12 mouse cellular contexts compared by ENCODE assay signal in the genomic region with DNA sequence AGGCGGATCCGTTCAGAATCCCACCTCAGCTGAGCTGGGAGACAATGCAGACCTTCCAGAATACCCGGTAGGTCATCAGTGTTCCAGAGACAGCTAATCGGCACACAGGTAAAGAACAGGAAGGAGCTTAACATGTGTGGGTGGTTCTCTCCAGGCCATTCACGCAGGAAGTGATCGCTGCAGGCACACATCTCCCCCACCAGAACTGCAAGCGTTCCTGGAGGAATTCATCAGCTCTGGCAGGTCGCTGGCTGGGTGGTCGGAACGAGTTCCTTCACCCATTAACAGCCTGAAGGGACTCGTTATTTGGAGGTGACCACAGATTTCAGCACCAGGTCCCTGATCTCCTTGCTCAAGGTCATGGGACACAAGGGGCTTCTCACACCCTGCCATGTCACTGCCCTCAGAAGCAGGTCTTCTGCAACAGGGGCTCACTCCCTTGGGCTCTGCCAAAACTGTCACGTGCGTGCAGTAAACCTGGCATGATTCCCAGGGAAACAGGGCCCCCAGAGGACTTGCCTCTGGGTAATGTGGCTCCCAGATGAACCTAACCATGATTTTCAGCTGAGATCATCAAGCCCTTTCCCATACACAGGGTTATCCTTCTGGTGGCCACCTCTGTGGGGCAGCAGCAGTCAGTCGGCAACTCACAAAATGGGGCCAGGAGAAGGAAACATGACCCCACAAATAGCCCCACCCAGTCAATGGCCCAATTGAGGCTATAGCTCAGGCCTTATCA. TPM values are rescaled to one million over a fixed set of nuclear protein-coding genes. Genes with fewer than 3 reads are reported as not detected.
DNase-seq lines count a peak whose midpoint lies in the region; ATAC-seq and TF ChIP-seq lines count a peak whose summit lies in the region.
"Had no signal": no experiment of that assay in that cellular context is flagged by ENCODE, and none has a peak within 500 bp of the region (broad histone marks: within the 10 kb centered on the region; RNA-seq: fewer than 3 reads in every experiment).

No protein-coding gene starts in this region.

- H3K27me3 ChIP-seq in lung, embryonic 14.5 days (ENCODE audit: insufficient read depth, low read length): no peaks in the 10 kb centered on the region
- H3K27me3 ChIP-seq in kidney, embryonic 16.5 days (ENCODE audit: insufficient read depth, low read length): no peaks in the 10 kb centered on the region

- no peak overlapping the region; the same call in 1 of the 2 replicates for H3K27ac ChIP-seq in lung, embryonic 14.5 days (ENCODE audit: low read depth)
- 0 out of 2 replicates have a peak overlapping the region, but pooled peaks have one; percentile 39 for H3K27ac ChIP-seq in kidney, embryonic 16.5 days (ENCODE audit: low read length)
- H3K27ac ChIP-seq: limb, embryonic 15.5 days; midbrain, embryonic 13.5 days had no signal

- H3K4me3 ChIP-seq in lung, embryonic 14.5 days (ENCODE audit: low read depth, low read length): no peak overlapping the region
- H3K4me3 ChIP-seq in kidney, embryonic 16.5 days (ENCODE audit: low read length): no peak overlapping the region
- H3K4me3 ChIP-seq: limb, embryonic 15.5 days; midbrain, embryonic 13.5 days had no signal

- WGBS in lung, embryonic 14.5 days: 27% methylated on average over 14 of the region's 14 CpGs
- WGBS in kidney, embryonic 16.5 days: 32% methylated on average over 14 of the region's 14 CpGs

- peak; percentile 38 for DNase-seq in adrenal gland, postnatal 14 days
- no peak for DNase-seq in adrenal gland, postnatal 4 days (ENCODE audit: low spot score in 2 of 2)
- peak; percentile 87 for DNase-seq in lung, embryonic 14.5 days
- DNase-seq in lung, postnatal 14 days: no peak
- peak; percentile 46 for DNase-seq in ZHBTc4 (ENCODE audit: low read depth, low spot score)
- no peak for DNase-seq in cerebellum, adult 9-10 months
- DNase-seq: embryo, embryonic 11 days; layer of hippocampus, adult 9-11 months had no signal

- peak; percentile 78 for ATAC-seq in lung, embryonic 14.5 days (ENCODE audit: insufficient read depth)
- no peak for ATAC-seq in kidney, embryonic 16.5 days (ENCODE audit: low FRiP score, low TSS enrichment)
- no peak for ATAC-seq in megakaryocyte progenitor cell, adult 5-6 weeks (replicated peaks; ENCODE audit: poor library complexity)
- ATAC-seq: midbrain, embryonic 13.5 days had no signal

- H3K4me2 ChIP-seq in lung, embryonic 14.5 days: no peak overlapping the region
- H3K4me2 ChIP-seq in kidney, embryonic 16.5 days (replicated peaks; ENCODE audit: low read depth, low read length): no peak overlapping the region
- H3K4me2 ChIP-seq: limb, embryonic 15.5 days; midbrain, embryonic 13.5 days had no signal

- H3K9me3 ChIP-seq in lung, embryonic 14.5 days (ENCODE audit: low read depth, low read length): no peaks in the 10 kb centered on the region
- no peaks in the 10 kb centered on the region for H3K9me3 ChIP-seq in kidney, embryonic 16.5 days (ENCODE audit: low read length)
- H3K9me3 ChIP-seq: limb, embryonic 15.5 days; midbrain, embryonic 13.5 days had no signal

- H3K36me3 ChIP-seq in lung, embryonic 14.5 days (ENCODE audit: insufficient read depth): no peaks in the 10 kb centered on the region
- no peaks in the 10 kb centered on the region for H3K36me3 ChIP-seq in kidney, embryonic 16.5 days (ENCODE audit: insufficient read depth, low read length)
- H3K36me3 ChIP-seq: limb, embryonic 15.5 days; midbrain, embryonic 13.5 days had no signal

- H3K4me1 ChIP-seq in lung, embryonic 14.5 days (ENCODE audit: insufficient read depth): peaks cover 11% of the 10 kb centered on the region; the same call in 1 of the 2 replicates
- H3K4me1 ChIP-seq in kidney, embryonic 16.5 days (ENCODE audit: insufficient read depth, low read length): peaks cover 5% of the 10 kb centered on the region; the same call in 1 of the 2 replicates

- no peak overlapping the region for H3K9ac ChIP-seq in lung, embryonic 14.5 days
- no peak overlapping the region for H3K9ac ChIP-seq in kidney, embryonic 16.5 days (replicated peaks; ENCODE audit: low read length)
- H3K9ac ChIP-seq: limb, embryonic 15.5 days; midbrain, embryonic 13.5 days had no signal

- no peak for TF ChIP-seq CTCF in lung, embryonic 14.5 days (IDR thresholded peaks at IDR 0.05; ENCODE audit: low read depth)

RNA-seq across cellular contexts. Expression of a gene that starts 46.8 kb away (rescaled TPM):
- 0.63 and 1.5 TPM in 2 replicates for total RNA-seq in adrenal gland, postnatal 14 days (2021)
- under 1 TPM; 0.17 to 0.25 TPM for total RNA-seq in adrenal gland, postnatal 4 days (2021)
- polyA plus RNA-seq in lung, embryonic 14.5 days (2014; fragmentation: Nextera tagmentation; extraction: Ambion mirVana): 0.15 TPM in 1 of 2 replicates, not detected in the other
- polyA plus RNA-seq in kidney, embryonic 16.5 days (2015; fragmentation: Nextera tagmentation; extraction: Ambion mirVana): 0.06 TPM in 1 of 2 replicates, not detected in the other
- total RNA-seq in megakaryocyte progenitor cell, adult 5-6 weeks (2015): 6.7 and 7.8 TPM in 2 replicates
- 2.8 and 4.1 TPM in 2 replicates for total RNA-seq in megakaryocyte progenitor cell, adult 5-6 weeks (2017)
- polyA plus RNA-seq: limb, embryonic 15.5 days had no signal

Comparison
In these comparisons a context has a peak if more than half of its experiments do, and no peak if none do; other contexts are left out.
1. DNase-seq: peak in adrenal gland, postnatal 14 days (single experiment), lung, embryonic 14.5 days (single experiment) and ZHBTc4 (single experiment); none in adrenal gland, postnatal 4 days (0 of 2), lung, postnatal 14 days (single experiment) and cerebellum, adult 9-10 months (single experiment).